Mouse (Mus musculus): ENCODE measurements around the gene I830077J02Rik.

- TF ChIP-seq CTCF (IDR thresholded peaks at IDR 0.05; ENCODE audit: control insufficient read depth, insufficient read depth, insufficient read length) (no peak), MYOG (IDR thresholded peaks at IDR 0.05; ENCODE audit: control insufficient read depth, extremely low read depth, insufficient read length) (no peak), CEBPB (IDR thresholded peaks at IDR 0.05; ENCODE audit: low read depth) (no peak), MAX (IDR thresholded peaks at IDR 0.05) (no peak)
These were observed 28.3 kb downstream of the I830077J02Rik start for GRCm38 (mm10) chr3:105904213-105904612.
